Mouse (Mus musculus): ENCODE results near the gene Hbb-bs.
A peak's percentile ranks its signal among the peaks of the same experiment; 100 is the strongest.
"Not testable (repeated sequence)": the region's sequence is repeated elsewhere in the genome, so short reads cannot be mapped to it uniquely, and the experiment has no call there.

Hbb-bs gene

DNA sequence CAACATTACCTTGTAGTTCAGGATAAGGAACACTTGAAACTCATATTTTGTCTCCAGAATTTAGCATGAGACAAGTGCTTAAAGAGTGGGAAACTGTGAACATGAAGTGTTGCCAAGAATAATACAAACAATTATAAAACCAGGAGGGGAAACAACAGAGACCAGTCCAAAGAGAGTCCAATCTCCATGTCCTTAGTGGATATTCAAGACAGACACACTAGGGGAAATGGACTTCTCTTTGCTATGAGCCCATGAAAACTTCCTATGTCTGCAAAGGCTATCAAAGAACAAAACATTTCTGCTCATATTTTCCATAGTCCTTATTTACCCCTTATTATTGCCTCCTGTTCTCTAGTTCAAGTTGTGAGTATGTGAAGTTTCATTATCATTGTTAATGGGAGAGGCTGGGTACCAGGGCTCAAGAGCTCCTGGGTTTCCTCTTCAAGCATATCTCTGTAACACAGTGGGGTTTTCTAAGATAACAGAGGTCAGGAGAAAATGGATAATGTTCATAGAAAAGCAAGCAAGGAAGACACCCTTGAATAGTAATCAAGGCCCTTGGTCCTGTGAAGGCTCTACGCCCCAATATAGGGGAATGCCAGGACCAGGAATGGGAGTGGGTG lies 16.6 kb downstream of the Hbb-bs start:
- no peak for DNase-seq (ENCODE audit: low read depth in 2 of 2, low spot score in 2 of 2)

DNA sequence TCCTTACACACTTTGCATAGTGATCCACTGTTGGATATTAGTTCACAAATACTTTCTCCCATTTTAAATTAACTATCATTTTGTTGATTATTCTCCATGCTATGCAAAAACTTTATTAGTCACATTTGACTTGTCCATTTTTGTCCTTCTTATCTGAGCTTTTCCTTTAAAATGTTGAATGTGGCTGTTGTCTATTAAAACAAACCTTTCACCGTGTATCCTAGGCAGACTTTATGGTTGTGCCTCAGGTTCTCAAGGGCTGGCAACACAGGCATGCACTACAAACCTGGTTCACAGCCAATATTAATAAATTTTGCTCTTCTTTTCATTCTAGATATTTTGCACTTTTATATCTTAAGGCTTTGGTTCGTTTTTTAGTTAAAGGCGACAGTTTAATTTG lies 17.1 kb downstream of the Hbb-bs start:
- no peak for DNase-seq (ENCODE audit: low read depth in 2 of 2, low spot score in 2 of 2)

DNA sequence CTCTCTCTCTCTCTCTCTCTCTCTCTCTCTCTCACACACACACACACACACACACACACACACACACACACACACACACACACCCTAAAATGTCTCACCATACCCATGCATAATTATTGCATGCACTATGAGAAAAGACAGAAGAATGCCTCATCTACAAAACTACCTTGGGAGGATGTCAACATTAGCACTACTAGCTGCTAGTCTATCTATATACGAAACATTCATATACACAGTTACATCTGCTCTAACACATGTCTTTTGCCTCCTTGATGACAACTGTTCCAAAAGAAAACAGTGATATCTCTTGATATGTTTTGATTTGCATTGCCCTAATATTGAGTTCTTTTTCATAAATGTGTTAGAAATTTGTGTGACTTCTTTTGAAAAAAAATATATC lies 17.6 kb downstream of the Hbb-bs start:
- DNase-seq (ENCODE audit: low read depth in 2 of 2, low spot score in 2 of 2) = no peak

DNA sequence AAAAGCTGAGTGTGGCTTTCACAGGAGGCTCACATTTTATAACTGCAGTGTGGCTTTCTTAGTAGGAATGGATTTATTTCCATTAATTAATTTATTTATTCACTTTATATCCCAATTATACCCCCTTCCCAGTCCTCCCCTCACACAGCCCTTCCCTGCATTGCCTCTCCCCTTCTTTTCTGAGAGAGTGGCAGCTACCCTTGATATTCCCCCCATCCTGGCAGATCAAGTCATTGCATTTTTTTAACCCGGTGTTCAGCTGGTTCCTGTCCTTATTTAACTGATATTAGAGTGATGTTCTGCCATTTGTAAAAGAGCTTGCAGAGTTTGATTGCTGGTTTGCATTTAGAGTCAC lies 18.1 kb downstream of the Hbb-bs start:
- no peak for DNase-seq (ENCODE audit: low read depth in 2 of 2, low spot score in 2 of 2)

DNA sequence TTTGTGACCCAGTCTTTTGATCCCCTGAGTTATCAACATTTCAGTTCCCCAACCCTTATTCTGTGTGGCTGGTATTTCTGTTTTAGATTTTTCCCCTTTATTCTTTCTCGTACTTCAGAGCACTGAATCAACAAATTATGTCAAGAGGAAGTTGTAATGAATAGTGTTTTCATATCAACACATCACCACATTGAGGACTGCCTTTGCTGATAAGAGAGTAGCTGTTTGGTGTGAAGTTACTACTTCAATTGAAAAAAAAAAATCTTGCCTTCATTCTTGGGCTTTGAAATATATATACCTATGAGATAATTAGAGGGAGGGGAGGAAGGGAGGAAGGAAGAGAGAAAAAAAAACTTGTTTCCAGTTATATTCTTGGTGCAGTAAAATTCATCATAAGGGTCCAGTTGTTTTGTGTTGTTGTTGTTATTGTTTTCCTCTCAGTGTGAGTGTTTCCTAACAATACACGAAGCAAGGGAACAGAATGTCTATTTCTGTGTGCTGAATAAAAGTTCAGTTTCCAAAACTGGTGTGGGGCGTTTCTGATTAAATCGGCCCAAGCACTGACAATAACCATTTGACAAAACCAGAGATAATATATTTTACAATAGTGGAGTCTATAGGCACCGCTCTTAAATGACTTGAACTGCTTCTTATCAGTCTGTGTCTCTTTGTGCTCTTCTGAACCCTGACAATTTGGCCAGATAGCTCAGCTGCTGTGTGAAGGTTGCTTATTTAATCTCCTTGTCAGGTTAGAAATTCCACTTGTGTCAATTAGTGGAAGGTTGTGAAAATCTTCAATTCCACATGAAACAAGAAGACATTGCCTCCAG lies 18.7 kb downstream of the Hbb-bs start:
- DNase-seq (ENCODE audit: low read depth in 2 of 2, low spot score in 2 of 2) = no peak

DNA sequence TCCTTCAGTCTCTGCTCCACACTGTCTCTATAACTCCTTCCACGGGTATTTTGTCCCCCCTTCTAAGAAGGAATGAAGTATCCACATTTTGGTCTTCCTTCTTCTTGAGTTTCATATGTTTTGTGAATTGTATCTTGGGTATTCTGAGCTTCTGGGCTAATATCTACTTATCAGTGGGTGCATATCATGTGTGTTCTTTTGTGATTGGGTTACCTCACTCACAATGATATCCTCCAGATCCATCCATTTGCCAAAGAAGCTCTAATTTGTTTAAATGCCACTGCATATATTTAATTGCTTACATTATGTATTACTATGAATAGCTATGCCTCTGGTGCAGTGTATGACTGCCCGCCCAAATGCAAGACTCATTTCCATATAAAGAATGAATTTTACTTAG lies 19.8 kb downstream of the Hbb-bs start:
- not testable (repeated sequence) for DNase-seq (ENCODE audit: low read depth in 2 of 2, low spot score in 2 of 2)

DNA sequence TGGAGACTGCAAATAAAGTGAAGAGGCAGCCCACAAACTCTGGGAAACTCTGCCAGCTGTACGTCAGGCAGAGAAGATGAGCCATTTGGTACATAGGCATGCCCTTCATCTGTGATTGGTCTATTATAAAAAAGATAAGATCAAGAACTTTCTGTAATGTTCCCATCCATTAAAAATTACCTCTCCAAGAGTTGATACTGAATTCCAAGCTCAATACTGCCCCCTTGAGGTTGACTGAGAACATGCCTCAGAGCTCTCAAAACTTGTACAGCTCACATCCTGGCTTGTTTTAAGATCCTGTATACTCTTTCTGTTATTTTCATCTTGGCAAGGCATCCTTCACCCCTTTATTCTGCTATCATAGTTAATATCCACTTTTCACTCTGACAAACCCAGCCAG lies 21.0 kb downstream of the Hbb-bs start:
- peak in 1 of 2 experiments; percentile 0 for DNase-seq (ENCODE audit: low read depth in 2 of 2, low spot score in 2 of 2)

DNA sequence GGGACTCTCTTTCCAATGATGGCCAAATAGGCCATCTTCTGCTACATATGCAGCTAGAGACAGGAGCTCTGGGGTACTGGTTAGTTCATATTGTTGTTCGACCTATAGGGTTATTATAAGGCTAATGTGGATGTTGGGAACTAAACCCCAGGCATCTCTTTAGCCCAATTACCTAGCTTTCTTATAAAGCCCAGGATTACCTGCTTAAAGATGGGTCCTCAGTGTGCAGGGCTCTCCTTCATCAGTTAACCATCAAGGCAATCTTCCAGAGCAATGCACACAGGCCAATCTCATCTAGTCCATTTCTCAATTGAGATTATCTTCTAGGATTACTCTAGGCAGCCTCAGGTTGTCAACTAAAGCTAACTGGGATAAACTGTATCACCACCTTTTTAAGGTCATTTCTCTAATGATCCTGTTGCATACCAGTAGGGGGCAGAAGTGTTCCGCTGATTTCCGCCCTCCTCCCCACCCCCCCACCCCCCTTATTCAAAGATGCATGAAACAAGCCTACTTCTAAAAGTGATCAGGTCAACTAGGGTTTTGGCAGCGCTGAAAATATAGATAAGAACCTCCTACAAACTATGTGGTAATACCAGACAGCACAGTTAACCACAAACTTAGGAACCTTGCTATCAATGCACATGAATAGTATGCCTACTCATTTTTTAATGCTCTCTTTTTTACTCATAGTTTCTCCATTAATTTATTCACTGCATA lies 35.1 kb downstream of the Hbb-bs start:
- DNase-seq (ENCODE audit: low read depth in 2 of 2, low spot score in 2 of 2) = no peak

DNA sequence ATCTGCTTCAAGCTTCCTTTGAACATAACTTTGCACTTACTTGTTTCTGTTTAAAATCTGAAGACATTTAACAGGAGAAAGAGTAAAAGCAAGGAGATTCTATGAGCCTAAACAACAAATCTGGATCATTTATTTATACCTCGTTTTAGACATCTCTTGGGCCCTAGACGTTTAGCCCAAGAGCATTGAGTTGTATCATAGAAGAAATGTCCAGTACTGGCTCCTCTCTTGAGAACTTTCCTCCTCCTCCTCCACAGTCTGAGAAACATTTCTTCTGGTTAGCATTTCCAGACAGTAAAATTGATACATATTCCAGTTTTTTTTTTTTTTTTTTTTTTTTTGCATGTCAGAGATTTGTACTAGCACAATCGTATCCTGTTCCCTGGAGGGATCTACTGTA lies 36.2 kb downstream of the Hbb-bs start, which contains the start of gene Olfr67:
Gene Olfr67, minus strand, starts transcription at position 101 of the 400 bp plus-strand sequence.
- no peak for DNase-seq (ENCODE audit: low read depth in 2 of 2, low spot score in 2 of 2)

DNA sequence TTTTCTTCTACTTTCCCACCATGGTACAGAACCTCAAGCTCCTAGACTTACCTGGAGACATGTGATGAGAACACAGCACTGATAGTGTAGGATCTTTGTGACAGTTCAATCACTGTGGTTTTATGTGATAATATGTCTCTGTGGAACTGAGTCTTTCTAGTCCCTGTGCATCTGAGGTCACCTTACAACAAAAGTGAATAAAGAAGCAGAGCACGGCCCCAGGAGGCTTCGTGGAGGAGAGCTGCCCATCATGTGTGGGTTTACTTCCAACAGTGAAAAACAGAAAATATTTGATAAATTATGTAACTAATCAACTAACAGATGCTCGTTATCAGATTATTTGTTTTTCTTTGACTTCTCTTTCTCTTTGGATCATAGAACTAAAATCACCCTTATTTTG lies 48.3 kb downstream of the Hbb-bs start, which contains the start of gene Olfr68:
Gene Olfr68, minus strand, starts transcription at position 101 of the 400 bp plus-strand sequence.
- no peak for DNase-seq (ENCODE audit: low read depth in 2 of 2, low spot score in 2 of 2)

DNA sequence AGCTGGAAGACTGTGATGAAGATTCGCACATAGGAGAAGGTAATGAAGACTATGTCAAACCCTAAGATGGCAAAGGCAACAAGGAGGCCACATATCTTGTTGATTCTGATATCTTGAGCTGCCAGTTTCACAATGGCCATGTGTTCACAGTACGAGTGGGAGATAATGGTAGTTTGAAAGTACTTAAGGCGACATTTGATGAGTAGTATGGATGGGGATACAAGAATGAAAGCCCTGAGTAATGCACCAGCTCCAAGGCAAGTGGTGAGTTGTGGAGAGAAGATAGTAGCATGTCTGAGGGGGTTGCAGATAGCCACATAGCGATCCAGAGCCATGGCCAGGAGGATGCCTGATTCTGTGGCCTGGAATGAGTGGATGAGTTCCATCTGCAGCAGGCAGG lies 50.2 kb downstream of the Hbb-bs start:
- DNase-seq (ENCODE audit: low read depth in 2 of 2, low spot score in 2 of 2) = not testable (repeated sequence)
